Mouse (Mus musculus): Measurements from ENCODE around the gene Fgr. TPM values are rescaled to one million over a fixed set of nuclear protein-coding genes. Genes with fewer than 3 reads are reported as not detected.

Fgr gene
- total and polyA plus RNA-seq, 3 experiments: 0.05 TPM; not detected in 2

DNA sequence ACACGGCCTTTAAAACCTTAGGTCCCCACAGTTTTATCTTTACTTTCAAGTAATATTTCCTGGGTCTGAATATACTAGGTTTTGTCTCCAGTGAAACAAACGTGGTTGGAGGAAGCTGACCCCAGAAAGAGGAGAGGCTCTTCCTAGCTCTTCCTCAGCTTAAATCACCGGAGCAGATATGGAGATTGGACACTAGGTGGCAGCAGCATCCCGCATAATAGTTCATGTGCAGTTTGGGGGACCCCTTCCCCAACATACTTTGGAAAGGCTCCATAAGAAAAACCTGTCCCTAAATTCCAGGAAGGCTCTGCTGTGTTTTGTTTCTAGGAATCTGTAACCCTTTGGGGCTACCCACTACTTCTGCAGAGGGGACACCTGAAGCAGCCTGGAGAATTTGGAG, 35.2 kb downstream of the Fgr start:
- no peak for ATAC-seq (ENCODE audit: extremely low read depth, insufficient number of reproducible peaks, low FRiP score, poor library complexity, severe bottlenecking)

DNA sequence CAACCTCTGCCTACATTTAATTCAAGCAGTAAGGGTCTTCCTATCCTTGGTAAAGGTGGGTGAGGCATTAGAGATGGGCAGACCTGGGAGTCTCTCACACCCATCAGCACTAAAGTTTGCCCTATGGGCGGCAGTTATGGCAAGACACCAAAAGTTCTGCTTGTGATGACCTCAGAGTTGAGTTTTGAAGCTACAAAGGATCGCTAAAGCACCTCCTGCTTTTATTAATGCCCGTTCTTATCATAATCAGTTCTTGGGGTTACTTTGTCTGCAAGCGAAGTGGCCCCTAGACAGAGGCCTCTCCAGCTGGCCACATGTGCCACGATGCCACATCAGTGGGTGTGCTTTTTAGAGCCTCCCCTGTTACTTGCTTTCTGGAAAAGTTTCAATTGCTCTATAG, 35.8 kb downstream of the Fgr start:
- H3K4me3 ChIP-seq (ENCODE audit: low read depth, low read length): no peak overlapping the region
- no peak for DNase-seq (ENCODE audit: low spot score)
- H3K4me1 ChIP-seq (ENCODE audit: insufficient read depth, low read depth, low read length): peaks cover 80% of the 10 kb centered on the region
- no peaks in the 10 kb centered on the region for H3K9me3 ChIP-seq (replicated peaks)
- ATAC-seq (ENCODE audit: extremely low read depth, insufficient number of reproducible peaks, low FRiP score, poor library complexity, severe bottlenecking): no peak
- peaks cover 42% of the 10 kb centered on the region for H3K27me3 ChIP-seq (ENCODE audit: insufficient read depth, low read length)
- no peaks in the 10 kb centered on the region for H3K36me3 ChIP-seq (replicated peaks)
- no peak for TF ChIP-seq TAL1 (conservative IDR thresholded peaks at IDR 0.05; ENCODE audit: low read depth, low read length)
- TF ChIP-seq GATA1 (IDR thresholded peaks at IDR 0.05; ENCODE audit: borderline replicate concordance, low read length): no peak

More for the DNA sequence above, 35.2 kb downstream of the Fgr start:
- DNase-seq (ENCODE audit: low spot score): no peak
- Histone ChIP-seq H3K36me3 (replicated peaks) (no peaks in the 10 kb centered on the region), H3K4me3 (ENCODE audit: low read depth, low read length) (no peak overlapping the region), H3K4me1 (ENCODE audit: insufficient read depth, low read depth, low read length) (peaks cover 78% of the 10 kb centered on the region), H3K9me3 (replicated peaks) (no peaks in the 10 kb centered on the region), H3K27me3 (ENCODE audit: insufficient read depth, low read length) (peaks cover 42% of the 10 kb centered on the region)
- TF ChIP-seq POLR2AphosphoS5 (IDR thresholded peaks at IDR 0.05; ENCODE audit: insufficient replicate concordance, low read depth, low read length) (no peak), GATA1 (IDR thresholded peaks at IDR 0.05; ENCODE audit: borderline replicate concordance, low read length) (no peak), CTCF (IDR thresholded peaks at IDR 0.05; ENCODE audit: low read depth, low read length) (peak; percentile 58), TAL1 (conservative IDR thresholded peaks at IDR 0.05; ENCODE audit: low read depth, low read length) (no peak)

DNA sequence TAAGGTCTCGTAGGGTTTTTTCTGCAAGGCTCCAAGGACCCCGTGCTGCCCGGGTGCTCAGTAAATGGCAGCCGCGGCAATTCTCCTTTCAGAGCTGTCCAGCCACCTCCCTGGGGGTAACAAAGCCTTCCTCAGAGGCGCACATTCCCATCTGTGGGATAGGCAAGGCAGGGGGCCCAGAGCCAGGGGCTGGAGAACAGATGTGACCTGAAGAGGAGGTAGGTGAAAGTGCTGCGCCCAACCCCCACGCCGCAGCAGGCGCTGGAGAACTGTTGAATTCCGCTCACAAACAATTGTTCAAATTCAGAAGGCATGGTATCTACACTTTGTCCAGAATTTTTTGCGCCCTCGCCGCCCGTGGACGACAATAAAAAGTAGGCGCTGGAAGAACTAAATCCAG, 36.7 kb downstream of the Fgr start:
- no peak for DNase-seq (ENCODE audit: low spot score)

DNA sequence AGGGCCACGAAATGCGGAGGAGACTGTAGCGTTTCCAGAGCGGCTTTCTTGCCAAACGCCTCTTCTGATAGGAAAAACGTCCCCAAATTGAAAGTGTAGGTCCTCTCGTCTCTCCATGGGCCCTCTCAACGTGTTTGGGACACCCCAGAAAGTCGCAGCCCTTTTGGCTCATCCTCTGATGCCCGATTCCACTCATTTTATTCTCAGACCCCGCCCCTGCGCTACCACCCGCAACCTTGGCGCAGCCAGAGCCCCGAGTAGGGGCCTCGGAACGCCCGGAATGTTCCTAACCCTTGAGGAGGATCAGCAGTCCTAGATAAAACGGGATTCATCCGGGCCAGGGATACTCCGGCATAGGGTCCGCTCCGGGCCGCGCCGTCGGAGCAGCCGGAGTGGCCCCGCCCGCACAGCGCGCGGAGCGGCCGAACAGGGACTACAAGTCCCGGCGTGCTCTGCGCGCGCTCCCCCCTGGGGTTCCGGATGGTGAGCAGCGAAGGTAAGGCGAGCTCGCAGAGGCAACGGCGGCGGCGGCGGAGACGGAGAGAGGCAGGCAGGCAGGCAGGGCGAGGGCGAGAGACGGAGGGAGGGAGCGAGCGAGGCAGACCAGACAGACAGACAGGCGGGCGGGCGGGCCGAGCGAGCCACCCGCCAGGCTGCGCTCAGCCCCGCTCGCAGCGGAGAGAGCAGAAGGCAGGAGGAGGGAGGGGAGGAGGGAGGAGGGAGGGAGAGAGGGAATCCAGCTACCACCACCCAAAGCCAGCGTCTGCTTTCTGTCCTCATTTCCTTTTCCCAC, 37.3 kb downstream of the Fgr start, which contains the start of gene Ahdc1:
Gene Ahdc1 (plus strand): TSS at position 233 of the 793 bp plus-strand sequence.
- H3K4me1 ChIP-seq (ENCODE audit: insufficient read depth, low read depth, low read length): peaks cover 82% of the 10 kb centered on the region
- peak; percentile 85 for DNase-seq (ENCODE audit: low spot score)

More for the DNA sequence above, 36.7 kb downstream of the Fgr start:
- ATAC-seq (ENCODE audit: extremely low read depth, insufficient number of reproducible peaks, low FRiP score, poor library complexity, severe bottlenecking): no peak
- H3K27me3 ChIP-seq (ENCODE audit: insufficient read depth, low read length): peaks cover 47% of the 10 kb centered on the region
- TF ChIP-seq TAL1 (conservative IDR thresholded peaks at IDR 0.05; ENCODE audit: low read depth, low read length) (no peak), POLR2AphosphoS5 (IDR thresholded peaks at IDR 0.05; ENCODE audit: insufficient replicate concordance, low read depth, low read length) (no peak), GATA1 (IDR thresholded peaks at IDR 0.05; ENCODE audit: borderline replicate concordance, low read length) (no peak), GATA2 (IDR thresholded peaks at IDR 0.05; ENCODE audit: borderline replicate concordance, low read depth, low read length) (no peak), CTCF (IDR thresholded peaks at IDR 0.05; ENCODE audit: low read depth, low read length) (no peak)
- no peaks in the 10 kb centered on the region for H3K36me3 ChIP-seq (replicated peaks)
- H3K4me3 ChIP-seq (ENCODE audit: low read depth, low read length): no peak overlapping the region; the same call in 1 of the 2 replicates
- H3K4me1 ChIP-seq (ENCODE audit: insufficient read depth, low read depth, low read length): peaks cover 83% of the 10 kb centered on the region
- H3K9me3 ChIP-seq (replicated peaks): no peaks in the 10 kb centered on the region

DNA sequence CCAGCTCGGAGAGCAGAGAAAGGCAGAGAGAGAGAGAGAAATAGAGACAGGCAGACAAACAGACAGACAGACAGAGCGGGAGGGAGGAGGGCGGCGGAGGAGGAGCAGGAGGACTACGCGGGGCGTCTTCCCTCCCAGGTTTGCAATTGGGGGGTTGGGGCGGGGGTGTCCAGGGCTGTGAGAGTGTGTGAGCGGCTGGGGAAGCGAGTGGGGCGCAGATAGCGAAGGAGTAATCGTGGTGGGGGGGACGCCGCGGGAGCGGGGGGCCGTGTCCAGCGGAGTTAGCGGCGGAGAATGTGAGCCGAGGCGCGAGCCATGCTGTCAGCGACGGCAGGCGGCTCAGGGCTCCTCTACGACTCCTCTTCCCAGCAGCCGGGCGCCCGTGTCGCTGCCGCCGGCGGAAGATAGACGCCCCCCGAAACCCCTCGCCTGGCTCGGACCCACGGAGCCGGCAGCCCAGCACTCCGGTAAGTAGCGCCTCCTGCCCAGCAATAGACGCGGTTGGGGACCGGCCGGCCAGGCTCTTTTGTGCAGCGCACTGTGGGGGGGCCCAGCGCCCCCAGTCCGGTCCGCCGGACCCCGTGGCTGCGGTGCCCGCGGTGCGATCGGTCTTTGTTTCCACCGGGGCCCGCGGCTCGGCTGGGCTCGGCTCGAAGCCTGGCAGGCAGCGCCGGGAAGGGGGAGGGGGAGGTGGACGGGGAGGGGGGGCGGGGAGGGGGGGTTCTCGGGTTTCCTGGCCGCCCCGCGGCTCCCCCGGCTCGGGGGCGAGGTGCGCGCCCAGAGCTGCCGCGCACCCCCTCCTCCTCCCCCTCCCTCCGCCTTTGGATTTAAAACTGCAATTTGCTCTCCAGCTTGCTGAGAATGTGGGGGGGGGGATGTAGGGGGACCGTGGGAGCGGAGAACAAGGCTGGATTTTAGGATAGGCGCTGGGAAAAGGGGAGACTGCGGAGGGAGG, 38.2 kb downstream of the Fgr start:
- ATAC-seq (ENCODE audit: extremely low read depth, insufficient number of reproducible peaks, low FRiP score, poor library complexity, severe bottlenecking): no peak
- Histone ChIP-seq H3K4me3 (ENCODE audit: low read depth, low read length) (peak overlapping the region; percentile 81), H3K36me3 (replicated peaks) (peaks cover 11% of the 10 kb centered on the region), H3K9me3 (replicated peaks) (no peaks in the 10 kb centered on the region), H3K4me1 (ENCODE audit: insufficient read depth, low read depth, low read length) (peaks cover 86% of the 10 kb centered on the region), H3K27me3 (ENCODE audit: insufficient read depth, low read length) (peaks cover 54% of the 10 kb centered on the region)
- TF ChIP-seq GATA2 (IDR thresholded peaks at IDR 0.05; ENCODE audit: borderline replicate concordance, low read depth, low read length) (no peak), CTCF (IDR thresholded peaks at IDR 0.05; ENCODE audit: low read depth, low read length) (no peak), TAL1 (conservative IDR thresholded peaks at IDR 0.05; ENCODE audit: low read depth, low read length) (no peak), GATA1 (IDR thresholded peaks at IDR 0.05; ENCODE audit: borderline replicate concordance, low read length) (no peak), POLR2AphosphoS5 (IDR thresholded peaks at IDR 0.05; ENCODE audit: insufficient replicate concordance, low read depth, low read length) (no peak)
- DNase-seq (ENCODE audit: low spot score): peak; percentile 59

More for the DNA sequence above, 37.3 kb downstream of the Fgr start, which contains the start of gene Ahdc1:
- H3K4me3 ChIP-seq (ENCODE audit: low read depth, low read length): peak within 1 kb of the TSS; percentile 81
- H3K9me3 ChIP-seq (replicated peaks): no peaks in the 10 kb centered on the region
- peak; percentile 10; the same call in 1 of the 2 replicates for ATAC-seq (ENCODE audit: extremely low read depth, insufficient number of reproducible peaks, low FRiP score, poor library complexity, severe bottlenecking)
- TF ChIP-seq GATA2 (IDR thresholded peaks at IDR 0.05; ENCODE audit: borderline replicate concordance, low read depth, low read length): no peak
- no peak for TF ChIP-seq TAL1 (conservative IDR thresholded peaks at IDR 0.05; ENCODE audit: low read depth, low read length)
- H3K36me3 ChIP-seq (replicated peaks): peaks cover 2% of the 10 kb centered on the region
- H3K27me3 ChIP-seq (ENCODE audit: insufficient read depth, low read length): peaks cover 47% of the 10 kb centered on the region

DNA sequence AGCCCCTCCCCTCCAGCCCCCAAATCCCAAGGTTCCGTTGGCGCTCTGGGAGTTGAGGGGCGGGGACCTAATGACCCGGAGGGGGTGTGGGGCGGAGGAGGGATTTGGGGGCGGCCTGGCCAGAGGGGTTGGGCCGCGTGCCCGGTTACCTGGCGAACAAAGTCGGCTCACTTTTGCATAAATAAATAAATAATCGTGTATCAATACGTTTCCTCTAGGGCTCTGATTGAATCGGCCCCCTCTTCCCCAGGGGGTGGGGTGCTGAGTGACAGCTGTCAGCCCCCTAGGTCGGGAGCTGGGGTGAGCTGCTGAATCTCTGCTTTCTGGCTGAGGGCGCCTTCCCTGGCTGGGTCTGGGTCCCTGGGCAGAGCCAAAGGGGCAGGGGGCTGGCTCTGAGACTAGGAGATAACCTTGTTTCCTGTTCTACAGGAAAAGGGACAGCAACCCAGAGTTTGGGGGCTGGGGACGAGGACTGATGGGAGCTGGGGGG, 38.9 kb downstream of the Fgr start:
- no peak for DNase-seq (ENCODE audit: low spot score)
- Histone ChIP-seq H3K36me3 (replicated peaks) (peaks cover 14% of the 10 kb centered on the region), H3K4me3 (ENCODE audit: low read depth, low read length) (peak overlapping the region; percentile 81), H3K4me1 (ENCODE audit: insufficient read depth, low read depth, low read length) (peaks cover 86% of the 10 kb centered on the region), H3K9me3 (replicated peaks) (no peaks in the 10 kb centered on the region), H3K27me3 (ENCODE audit: insufficient read depth, low read length) (peaks cover 56% of the 10 kb centered on the region)
- no peak for TF ChIP-seq GATA2 (IDR thresholded peaks at IDR 0.05; ENCODE audit: borderline replicate concordance, low read depth, low read length)
- TF ChIP-seq POLR2AphosphoS5 (IDR thresholded peaks at IDR 0.05; ENCODE audit: insufficient replicate concordance, low read depth, low read length): no peak
- TF ChIP-seq CTCF (IDR thresholded peaks at IDR 0.05; ENCODE audit: low read depth, low read length): no peak
- no peak for TF ChIP-seq GATA1 (IDR thresholded peaks at IDR 0.05; ENCODE audit: borderline replicate concordance, low read length)
- no peak for TF ChIP-seq TAL1 (conservative IDR thresholded peaks at IDR 0.05; ENCODE audit: low read depth, low read length)
- ATAC-seq (ENCODE audit: extremely low read depth, insufficient number of reproducible peaks, low FRiP score, poor library complexity, severe bottlenecking): no peak

All from G1E (cell line).